Mouse (Mus musculus) hindbrain, embryonic 11.5 days (tissue): ENCODE results near the gene Sox2. TPM values are rescaled to one million over a fixed set of nuclear protein-coding genes. Genes with fewer than 3 reads are reported as not detected.
A peak's percentile ranks its signal among the peaks of the same experiment; 100 is the strongest.

Experiments used
- ATAC-seq: fragments of 200-750 bp; cut with Nextera tagmentation; 2 replicates; pipeline ENCODE4 v1.8.0; 2017; ENCODE audit warnings: mild to moderate bottlenecking, moderate TSS enrichment, moderate library complexity; ENCODE audit not compliant: low FRiP score
- DNase-seq: peaks from one replicate; pipeline ENCODE4 v3.0.0-alpha.2; 2015; ENCODE audit warnings: low spot score
- H3K27ac ChIP-seq: fragments of 300-500 bp; sonication (generic); 2 replicates; pipeline ENCODE4 v1.5.1; 2014; ENCODE audit warnings: mild to moderate bottlenecking, low read depth, low read length
- H3K27me3 ChIP-seq: fragments of 300-500 bp; sonication (generic); 2 replicates; pipeline ENCODE4 v1.6.1; 2014; ENCODE audit warnings: mild to moderate bottlenecking, low read length, moderate library complexity, mixed read lengths; ENCODE audit not compliant: control insufficient read depth, insufficient read depth
- H3K36me3 ChIP-seq: fragments of 300-500 bp; sonication (generic); 2 replicates; pipeline ENCODE4 v1.6.1; 2014; ENCODE audit warnings: mild to moderate bottlenecking, low read length, moderate library complexity, mixed read lengths; ENCODE audit not compliant: control insufficient read depth, insufficient read depth
- H3K4me1 ChIP-seq: fragments of 300-500 bp; sonication (generic); replicated peaks from 2 replicates; pipeline ENCODE4 v1.6.1; 2014; ENCODE audit warnings: low read length, mixed read lengths; ENCODE audit not compliant: control insufficient read depth, insufficient read depth
- H3K4me2 ChIP-seq: fragments of 300-500 bp; sonication (generic); replicated peaks from 2 replicates; pipeline ENCODE4 v1.6.1; 2014; ENCODE audit warnings: mild to moderate bottlenecking, low read depth, low read length
- H3K4me3 ChIP-seq: fragments of 300-500 bp; sonication (generic); 2 replicates; pipeline ENCODE4 v1.5.1; 2014; ENCODE audit warnings: low read depth, low read length
- H3K9ac ChIP-seq: fragments of 300-500 bp; sonication (generic); 2 replicates; pipeline ENCODE4 v1.6.1; 2014; ENCODE audit warnings: low read depth, low read length
- H3K9me3 ChIP-seq: fragments of 300-500 bp; sonication (generic); 2 replicates; pipeline ENCODE4 v1.6.1; 2016; ENCODE audit warnings: low read length; ENCODE audit not compliant: control insufficient read depth
- WGBS: fragments of 180-500 bp; shearing (Covaris S2); extraction: QIAGEN DNeasy Blood & Tissue Kit; methylation state at CpG from one replicate; pipeline ENCODE4 v1.1.7; 2014; 5-methylcytosine and 5-hydroxymethylcytosine counted together
- polyA plus RNA-seq: library from polyadenylated mRNA; unstranded; fragments of >200 nt; fragmentation: Nextera tagmentation; extraction: Ambion mirVana; gene quantifications from 2 replicates; pipeline ENCODE4 v1.2.1, GENCODE M21; 2014

Gene Sox2
- polyA plus RNA-seq, 1 experiment from 2014 or later = 25.1 TPM

DNA sequence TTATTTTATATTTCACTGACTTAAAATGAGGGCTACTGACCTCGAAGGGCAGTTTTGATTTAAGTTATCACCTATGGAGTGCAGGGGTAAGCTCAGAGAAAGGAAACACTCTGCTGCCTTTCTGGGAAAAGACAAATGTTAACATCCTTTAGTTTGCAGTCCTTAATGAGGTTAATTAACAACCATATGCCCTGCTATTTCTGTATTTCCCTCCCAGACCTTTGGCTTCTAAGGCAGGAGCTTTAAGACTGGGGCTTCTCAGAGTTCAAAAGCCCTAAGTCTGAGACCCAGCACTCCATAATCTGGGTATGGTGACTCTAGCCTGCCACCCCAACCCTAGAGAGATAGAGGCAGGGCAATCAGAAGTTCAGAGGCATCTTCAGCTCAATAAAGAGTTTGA lies 19.5 kb upstream of the Sox2 start:
- Histone ChIP-seq H3K4me1 (no peaks in the 10 kb centered on the region), H3K9ac (no peak overlapping the region), H3K27ac (no peak overlapping the region), H3K36me3 (no peaks in the 10 kb centered on the region), H3K4me2 (no peak overlapping the region), H3K27me3 (no peaks in the 10 kb centered on the region), H3K4me3 (no peak overlapping the region), H3K9me3 (no peaks in the 10 kb centered on the region)
- DNase-seq (no peak), ATAC-seq (no peak)
- 64% methylated on average over 1 of the region's 1 CpGs for WGBS

DNA sequence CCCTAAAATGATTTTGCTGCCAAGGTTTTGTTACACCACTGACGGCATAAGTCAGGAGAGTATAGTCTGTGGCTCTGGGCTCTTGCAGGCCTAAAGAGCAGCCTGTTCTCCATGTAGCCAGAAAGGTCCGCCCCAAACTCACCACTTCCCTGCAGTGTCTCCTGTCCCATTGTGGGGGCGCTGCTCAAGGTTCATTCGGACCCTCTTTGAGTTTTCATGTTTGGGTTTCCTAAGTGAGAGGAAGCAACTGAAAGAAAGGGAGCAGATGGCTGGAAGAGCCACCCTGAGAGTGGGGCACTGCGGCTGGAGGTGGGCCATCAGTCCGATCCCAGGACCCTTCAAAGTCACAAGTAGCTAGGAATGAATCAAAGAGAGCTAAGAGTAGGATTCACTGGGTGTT lies 13.2 kb upstream of the Sox2 start:
- Histone ChIP-seq H3K36me3 (no peaks in the 10 kb centered on the region), H3K4me2 (no peak overlapping the region), H3K9me3 (no peaks in the 10 kb centered on the region), H3K4me1 (peaks cover under 1% of the 10 kb centered on the region; the same call in 1 of the 2 replicates), H3K4me3 (no peak overlapping the region), H3K9ac (no peak overlapping the region), H3K27me3 (peaks cover 5% of the 10 kb centered on the region; the same call in 1 of the 2 replicates), H3K27ac (peak overlapping the region; percentile 24; the same call in 1 of the 2 replicates)
- ATAC-seq (no peak), DNase-seq (peak; percentile 28)
- WGBS = 52% methylated on average over 6 of the region's 6 CpGs

DNA sequence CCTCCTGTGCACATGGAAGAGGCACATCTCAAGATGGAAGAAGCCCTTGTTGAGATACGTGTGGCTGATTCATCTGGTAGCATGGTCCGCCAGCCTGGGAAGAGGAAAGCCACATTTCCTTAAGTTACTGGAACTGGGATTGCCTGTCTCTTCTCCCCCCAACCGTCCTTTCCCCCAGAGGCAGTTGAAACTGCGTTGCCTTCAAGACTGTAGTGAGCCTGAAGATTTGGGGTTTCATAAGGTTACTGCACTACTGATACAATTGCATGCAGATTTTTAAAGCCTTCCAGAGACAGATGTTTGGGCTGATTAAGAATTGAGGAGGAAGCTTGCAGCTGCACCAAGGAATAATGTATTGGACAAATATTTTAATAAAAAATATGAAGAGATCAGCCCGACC lies 12.7 kb upstream of the Sox2 start:
- Histone ChIP-seq H3K27me3 (peaks cover 7% of the 10 kb centered on the region; the same call in 1 of the 2 replicates), H3K4me1 (peaks cover 5% of the 10 kb centered on the region; the same call in 1 of the 2 replicates), H3K9ac (no peak overlapping the region), H3K27ac (peak overlapping the region; percentile 24; the same call in 1 of the 2 replicates), H3K4me3 (no peak overlapping the region), H3K9me3 (no peaks in the 10 kb centered on the region), H3K4me2 (no peak overlapping the region), H3K36me3 (no peaks in the 10 kb centered on the region)
- WGBS = 23% methylated on average over 5 of the region's 5 CpGs
- peak; percentile 33 for DNase-seq
- ATAC-seq = no peak

DNA sequence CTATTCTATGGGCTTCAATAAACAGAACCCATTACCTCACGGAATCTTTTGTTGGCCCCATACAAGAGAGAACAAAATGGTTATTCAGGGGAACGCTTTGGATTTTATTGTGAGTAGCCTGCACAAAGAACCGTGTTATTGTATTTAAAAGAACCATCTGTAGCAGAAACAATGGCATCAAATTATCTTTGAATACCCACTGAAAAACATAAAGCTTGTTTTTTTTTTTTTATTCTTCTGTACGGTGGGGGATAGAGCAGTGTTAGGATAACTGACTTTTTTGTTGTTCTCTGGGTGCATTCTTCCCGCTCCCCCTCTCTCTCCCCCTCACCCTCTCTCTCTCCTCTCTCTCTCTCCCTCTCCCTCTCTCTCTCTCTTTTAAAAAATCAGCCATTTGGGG lies 12.3 kb upstream of the Sox2 start:
- Histone ChIP-seq H3K4me1 (peaks cover 6% of the 10 kb centered on the region; the same call in 1 of the 2 replicates), H3K4me2 (peak overlapping the region; percentile 31), H3K27ac (peak overlapping the region; percentile 61), H3K36me3 (no peaks in the 10 kb centered on the region), H3K27me3 (peaks cover 10% of the 10 kb centered on the region; the same call in 1 of the 2 replicates), H3K9me3 (no peaks in the 10 kb centered on the region), H3K4me3 (peak overlapping the region; percentile 12), H3K9ac (peak overlapping the region; percentile 36; the same call in 1 of the 2 replicates)
- WGBS = 14% methylated on average over 5 of the region's 5 CpGs
- ATAC-seq = peak; percentile 22; the same call in 1 of the 2 replicates
- peak; percentile 25 for DNase-seq

DNA sequence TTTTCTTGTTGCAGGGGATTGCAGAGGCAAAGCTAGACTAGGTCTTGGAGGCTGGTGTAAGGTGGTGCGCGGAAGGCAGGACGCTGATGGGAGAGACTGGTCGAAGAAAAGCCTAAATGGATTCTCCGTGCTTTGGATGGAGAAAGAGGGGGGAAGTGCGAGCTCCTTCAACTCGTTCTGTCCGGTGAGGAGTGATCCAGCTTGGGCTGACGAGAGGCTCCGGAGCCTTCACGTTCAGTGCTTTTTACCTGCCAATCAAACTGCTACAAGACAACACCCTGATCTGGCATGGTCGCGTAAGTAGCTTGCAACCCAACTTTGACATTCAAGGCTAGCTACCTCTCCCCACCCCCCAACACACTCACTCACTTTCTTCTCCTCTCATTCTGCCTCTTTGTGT lies 11.9 kb upstream of the Sox2 start:
- Histone ChIP-seq H3K36me3 (no peaks in the 10 kb centered on the region), H3K9ac (peak overlapping the region; percentile 36; the same call in 1 of the 2 replicates), H3K27me3 (peaks cover 10% of the 10 kb centered on the region; the same call in 1 of the 2 replicates), H3K4me1 (peaks cover 6% of the 10 kb centered on the region; the same call in 1 of the 2 replicates), H3K4me2 (peak overlapping the region; percentile 31), H3K27ac (peak overlapping the region; percentile 61), H3K4me3 (peak overlapping the region; percentile 12), H3K9me3 (no peaks in the 10 kb centered on the region)
- ATAC-seq = peak; percentile 12; the same call in 1 of the 2 replicates
- DNase-seq = peak; percentile 58
- 2% methylated on average over 13 of the region's 13 CpGs for WGBS

DNA sequence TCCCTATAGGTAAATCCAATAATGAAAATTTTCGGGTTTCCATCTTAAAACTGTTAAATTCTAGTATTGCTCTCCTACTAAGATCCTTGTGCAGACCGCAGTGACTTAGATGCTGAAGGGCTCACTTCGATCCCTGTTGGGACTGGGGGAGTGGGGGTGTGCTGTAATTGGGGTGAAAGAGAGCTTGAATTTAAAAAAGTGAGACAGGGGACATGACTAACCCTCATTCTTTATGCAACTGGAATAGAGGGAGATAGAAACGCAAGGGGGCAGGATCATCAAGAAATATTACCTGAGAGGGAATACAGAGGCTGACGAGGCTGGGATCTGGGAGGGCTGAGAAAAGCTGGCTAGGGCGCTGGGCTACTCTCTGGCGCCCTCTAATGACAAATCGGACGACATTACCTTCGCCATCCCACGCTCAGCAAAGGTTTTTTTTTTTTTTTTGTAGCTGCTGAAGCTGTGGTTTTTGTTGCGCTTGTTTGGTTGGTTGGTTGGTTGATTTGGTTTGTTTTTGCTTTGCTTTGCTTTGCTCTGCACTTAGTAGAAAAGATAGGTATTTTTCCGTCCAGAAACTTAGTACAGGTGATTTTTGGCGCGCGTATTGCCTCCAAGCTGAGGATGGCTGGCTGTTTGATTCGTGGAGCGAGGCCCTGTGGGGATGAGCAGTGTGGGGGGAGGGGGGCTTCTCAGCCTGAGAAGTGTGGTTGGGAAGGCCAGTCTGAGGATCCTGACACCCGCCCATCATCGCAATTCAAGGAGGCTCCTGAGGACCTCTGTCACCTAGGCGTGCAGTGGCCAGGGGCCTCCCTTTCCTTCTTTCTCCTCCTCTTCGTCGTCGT lies 11.0 kb upstream of the Sox2 start:
- Histone ChIP-seq H3K4me1 (peaks cover 8% of the 10 kb centered on the region; the same call in 1 of the 2 replicates), H3K27me3 (peaks cover 10% of the 10 kb centered on the region; the same call in 1 of the 2 replicates)
- 5% methylated on average over 24 of the region's 24 CpGs for WGBS

DNA sequence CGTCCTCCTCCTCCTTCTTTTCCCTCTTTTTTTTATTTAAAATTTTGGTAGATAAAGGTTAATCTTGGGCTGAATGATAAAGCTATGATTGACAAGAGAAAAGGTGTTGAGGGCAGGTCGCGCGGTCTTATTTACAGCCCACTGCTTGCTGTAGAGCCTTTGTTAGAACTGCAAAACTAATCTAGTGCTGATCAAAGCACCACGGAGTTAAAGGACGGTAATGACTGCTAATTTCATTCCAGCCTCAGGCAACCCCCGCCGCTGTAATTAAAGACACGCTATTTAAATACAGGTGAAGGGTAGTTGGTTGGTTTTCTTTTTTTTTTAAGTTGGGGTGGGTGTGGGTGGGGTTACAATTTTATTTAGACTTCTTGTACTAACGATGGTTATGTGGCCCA lies 10.3 kb upstream of the Sox2 start:
- ATAC-seq (no peak), DNase-seq (peak; percentile 38)
- peak overlapping the region; percentile 21 for H3K4me3 ChIP-seq
- H3K4me2 ChIP-seq = peak overlapping the region; percentile 46
- H3K9ac ChIP-seq = 0 out of 2 replicates have a peak overlapping the region, but pooled peaks have one; percentile 27
- no peaks in the 10 kb centered on the region for H3K36me3 ChIP-seq
- peaks cover 8% of the 10 kb centered on the region; the same call in 1 of the 2 replicates for H3K4me1 ChIP-seq
- H3K27me3 ChIP-seq = peaks cover 10% of the 10 kb centered on the region; the same call in 1 of the 2 replicates
- H3K27ac ChIP-seq = no peak overlapping the region
- no peaks in the 10 kb centered on the region for H3K9me3 ChIP-seq
- WGBS = 1% methylated on average over 10 of the region's 10 CpGs

More for the DNA sequence above, 11.0 kb upstream of the Sox2 start:
- Histone ChIP-seq H3K9me3 (no peaks in the 10 kb centered on the region), H3K4me3 (peak overlapping the region; percentile 21), H3K9ac (0 out of 2 replicates have a peak overlapping the region, but pooled peaks have one; percentile 27), H3K36me3 (no peaks in the 10 kb centered on the region), H3K4me2 (peak overlapping the region; percentile 46), H3K27ac (no peak overlapping the region)
- DNase-seq (peak; percentile 88), ATAC-seq (peak; percentile 65)

DNA sequence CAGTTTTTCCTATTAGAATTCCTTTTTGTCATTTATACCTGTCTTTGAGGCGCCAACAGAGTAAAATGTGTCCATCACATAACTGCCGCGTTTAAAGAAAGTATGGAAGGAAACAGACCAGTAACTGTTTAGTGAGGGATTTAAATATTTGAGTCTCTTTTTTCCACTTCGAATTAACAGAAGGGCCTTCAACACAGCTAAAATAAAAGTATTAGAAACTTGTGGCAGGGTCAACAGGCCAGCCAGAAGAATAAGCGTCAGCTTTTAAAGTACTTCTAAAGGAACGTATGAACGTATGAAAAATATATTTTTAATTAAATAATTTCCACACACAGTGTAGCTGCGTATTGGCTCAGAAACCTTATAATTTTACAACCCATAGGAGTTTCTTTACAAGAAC lies 9.9 kb upstream of the Sox2 start:
- no peak overlapping the region for H3K27ac ChIP-seq
- no peak for ATAC-seq
- H3K36me3 ChIP-seq = no peaks in the 10 kb centered on the region
- H3K27me3 ChIP-seq = peaks cover 13% of the 10 kb centered on the region; the same call in 1 of the 2 replicates
- H3K9ac ChIP-seq = no peak overlapping the region
- H3K4me1 ChIP-seq = peaks cover 8% of the 10 kb centered on the region; the same call in 1 of the 2 replicates
- no peak for DNase-seq
- no peak overlapping the region for H3K4me3 ChIP-seq
- WGBS = 11% methylated on average over 8 of the region's 8 CpGs
- no peak overlapping the region for H3K4me2 ChIP-seq
- no peaks in the 10 kb centered on the region for H3K9me3 ChIP-seq
